Mouse (Mus musculus) 3T3-L1 (cell line): Measurements from ENCODE around the gene Glo1.

Source experiments
- DNase-seq: peaks from one replicate; pipeline ENCODE4 v3.0.0-alpha.2; 2015; ENCODE audit warnings: low read depth, low spot score

Glo1 gene

GRCm38 (mm10) chr17:30536651-30537050 lies 90.0 kb downstream of the Glo1 start:
- no peak for DNase-seq
